Mouse (Mus musculus): ENCODE data around the gene Cdc14a. TPM values are rescaled to one million over a fixed set of nuclear protein-coding genes. Genes with fewer than 3 reads are reported as not detected.

The Cdc14a gene
- total and polyA plus RNA-seq, 3 experiments = 9.3 to 29.9 (median 18.9) TPM

GRCm38 (mm10) chr3:116345245-116345644, 78.6 kb downstream of the Cdc14a start:
- H3K4me1 ChIP-seq (ENCODE audit: insufficient read depth, low read depth, low read length) = peaks cover 16% of the 10 kb centered on the region
- no peaks in the 10 kb centered on the region for H3K9me3 ChIP-seq (replicated peaks)
- DNase-seq (ENCODE audit: low spot score) = no peak
- TF ChIP-seq CTCF (IDR thresholded peaks at IDR 0.05; ENCODE audit: low read depth, low read length) (no peak), GATA2 (IDR thresholded peaks at IDR 0.05; ENCODE audit: borderline replicate concordance, low read depth, low read length) (no peak), GATA1 (IDR thresholded peaks at IDR 0.05; ENCODE audit: borderline replicate concordance, low read length) (no peak), POLR2AphosphoS5 (IDR thresholded peaks at IDR 0.05; ENCODE audit: insufficient replicate concordance, low read depth, low read length) (no peak), TAL1 (conservative IDR thresholded peaks at IDR 0.05; ENCODE audit: low read depth, low read length) (no peak)
- no peak for ATAC-seq (ENCODE audit: extremely low read depth, insufficient number of reproducible peaks, low FRiP score, poor library complexity, severe bottlenecking)
- H3K27me3 ChIP-seq (ENCODE audit: insufficient read depth, low read length) = no peaks in the 10 kb centered on the region
- peaks cover 49% of the 10 kb centered on the region for H3K36me3 ChIP-seq (replicated peaks)
- no peak overlapping the region for H3K4me3 ChIP-seq (ENCODE audit: low read depth, low read length)

- Histone ChIP-seq H3K4me1 (ENCODE audit: insufficient read depth, low read depth, low read length) (peaks cover 16% of the 10 kb centered on the region), H3K27me3 (ENCODE audit: insufficient read depth, low read length) (no peaks in the 10 kb centered on the region), H3K36me3 (replicated peaks) (peaks cover 55% of the 10 kb centered on the region), H3K9me3 (replicated peaks) (no peaks in the 10 kb centered on the region), H3K4me3 (ENCODE audit: low read depth, low read length) (no peak overlapping the region)
- TF ChIP-seq GATA2 (IDR thresholded peaks at IDR 0.05; ENCODE audit: borderline replicate concordance, low read depth, low read length) (no peak), CTCF (IDR thresholded peaks at IDR 0.05; ENCODE audit: low read depth, low read length) (no peak), GATA1 (IDR thresholded peaks at IDR 0.05; ENCODE audit: borderline replicate concordance, low read length) (no peak), TAL1 (conservative IDR thresholded peaks at IDR 0.05; ENCODE audit: low read depth, low read length) (no peak), POLR2AphosphoS5 (IDR thresholded peaks at IDR 0.05; ENCODE audit: insufficient replicate concordance, low read depth, low read length) (no peak)
- ATAC-seq (ENCODE audit: extremely low read depth, insufficient number of reproducible peaks, low FRiP score, poor library complexity, severe bottlenecking) (no peak), DNase-seq (ENCODE audit: low spot score) (no peak)
Observed at GRCm38 (mm10) chr3:116342251-116342650, 81.6 kb downstream of the Cdc14a start.

- H3K27me3 ChIP-seq (ENCODE audit: insufficient read depth, low read length) = no peaks in the 10 kb centered on the region
- H3K36me3 ChIP-seq (replicated peaks) = peaks cover 55% of the 10 kb centered on the region
- no peak overlapping the region for H3K4me3 ChIP-seq (ENCODE audit: low read depth, low read length)
- no peak for TF ChIP-seq GATA1 (IDR thresholded peaks at IDR 0.05; ENCODE audit: borderline replicate concordance, low read length)
- TF ChIP-seq GATA2 (IDR thresholded peaks at IDR 0.05; ENCODE audit: borderline replicate concordance, low read depth, low read length) = no peak
- TF ChIP-seq CTCF (IDR thresholded peaks at IDR 0.05; ENCODE audit: low read depth, low read length) = peak; percentile 93
- no peak for TF ChIP-seq TAL1 (conservative IDR thresholded peaks at IDR 0.05; ENCODE audit: low read depth, low read length)
- TF ChIP-seq POLR2AphosphoS5 (IDR thresholded peaks at IDR 0.05; ENCODE audit: insufficient replicate concordance, low read depth, low read length) = no peak
- no peaks in the 10 kb centered on the region for H3K9me3 ChIP-seq (replicated peaks)
- ATAC-seq (ENCODE audit: extremely low read depth, insufficient number of reproducible peaks, low FRiP score, poor library complexity, severe bottlenecking) (peak; percentile 90), DNase-seq (ENCODE audit: low spot score) (peak; percentile 48)
- peaks cover 16% of the 10 kb centered on the region for H3K4me1 ChIP-seq (ENCODE audit: insufficient read depth, low read depth, low read length)
Observed at GRCm38 (mm10) chr3:116340950-116341624, 82.7 kb downstream of the Cdc14a start.

- no peak for ATAC-seq (ENCODE audit: extremely low read depth, insufficient number of reproducible peaks, low FRiP score, poor library complexity, severe bottlenecking)
- Histone ChIP-seq H3K36me3 (replicated peaks) (peaks cover 50% of the 10 kb centered on the region), H3K27me3 (ENCODE audit: insufficient read depth, low read length) (no peaks in the 10 kb centered on the region), H3K4me3 (ENCODE audit: low read depth, low read length) (no peak overlapping the region), H3K4me1 (ENCODE audit: insufficient read depth, low read depth, low read length) (peaks cover 16% of the 10 kb centered on the region), H3K9me3 (replicated peaks) (no peaks in the 10 kb centered on the region)
- TF ChIP-seq GATA1 (IDR thresholded peaks at IDR 0.05; ENCODE audit: borderline replicate concordance, low read length) = no peak
- no peak for TF ChIP-seq TAL1 (conservative IDR thresholded peaks at IDR 0.05; ENCODE audit: low read depth, low read length)
- TF ChIP-seq CTCF (IDR thresholded peaks at IDR 0.05; ENCODE audit: low read depth, low read length) = no peak
- no peak for TF ChIP-seq GATA2 (IDR thresholded peaks at IDR 0.05; ENCODE audit: borderline replicate concordance, low read depth, low read length)
- no peak for TF ChIP-seq POLR2AphosphoS5 (IDR thresholded peaks at IDR 0.05; ENCODE audit: insufficient replicate concordance, low read depth, low read length)
- no peak for DNase-seq (ENCODE audit: low spot score)
Observed at GRCm38 (mm10) chr3:116340281-116340680, 83.6 kb downstream of the Cdc14a start.

- Histone ChIP-seq H3K4me3 (ENCODE audit: low read depth, low read length) (no peak overlapping the region), H3K36me3 (replicated peaks) (peaks cover 39% of the 10 kb centered on the region), H3K4me1 (ENCODE audit: insufficient read depth, low read depth, low read length) (peaks cover 15% of the 10 kb centered on the region), H3K9me3 (replicated peaks) (no peaks in the 10 kb centered on the region), H3K27me3 (ENCODE audit: insufficient read depth, low read length) (no peaks in the 10 kb centered on the region)
- TF ChIP-seq GATA1 (IDR thresholded peaks at IDR 0.05; ENCODE audit: borderline replicate concordance, low read length) (no peak), POLR2AphosphoS5 (IDR thresholded peaks at IDR 0.05; ENCODE audit: insufficient replicate concordance, low read depth, low read length) (no peak), GATA2 (IDR thresholded peaks at IDR 0.05; ENCODE audit: borderline replicate concordance, low read depth, low read length) (no peak)
- DNase-seq (ENCODE audit: low spot score) = no peak
- ATAC-seq (ENCODE audit: extremely low read depth, insufficient number of reproducible peaks, low FRiP score, poor library complexity, severe bottlenecking) = no peak
Observed at GRCm38 (mm10) chr3:116338616-116339015, 85.2 kb downstream of the Cdc14a start.

GRCm38 (mm10) chr3:116337840-116338239, 86.0 kb downstream of the Cdc14a start:
- no peak for TF ChIP-seq TAL1 (conservative IDR thresholded peaks at IDR 0.05; ENCODE audit: low read depth, low read length)
- TF ChIP-seq POLR2AphosphoS5 (IDR thresholded peaks at IDR 0.05; ENCODE audit: insufficient replicate concordance, low read depth, low read length) = no peak
- TF ChIP-seq GATA1 (IDR thresholded peaks at IDR 0.05; ENCODE audit: borderline replicate concordance, low read length) = no peak
- no peak for TF ChIP-seq CTCF (IDR thresholded peaks at IDR 0.05; ENCODE audit: low read depth, low read length)
- no peak for TF ChIP-seq GATA2 (IDR thresholded peaks at IDR 0.05; ENCODE audit: borderline replicate concordance, low read depth, low read length)
- Histone ChIP-seq H3K4me3 (ENCODE audit: low read depth, low read length) (no peak overlapping the region), H3K27me3 (ENCODE audit: insufficient read depth, low read length) (no peaks in the 10 kb centered on the region), H3K4me1 (ENCODE audit: insufficient read depth, low read depth, low read length) (peaks cover 15% of the 10 kb centered on the region), H3K36me3 (replicated peaks) (peaks cover 36% of the 10 kb centered on the region), H3K9me3 (replicated peaks) (no peaks in the 10 kb centered on the region)
- no peak for DNase-seq (ENCODE audit: low spot score)
- no peak for ATAC-seq (ENCODE audit: extremely low read depth, insufficient number of reproducible peaks, low FRiP score, poor library complexity, severe bottlenecking)

All from G1E (cell line).